Mouse (Mus musculus) cortical plate, adult 2 months (tissue): ENCODE data around the gene Mad1l1.

Source experiments
- CTCF ChIP-seq: fragments of 200-500 bp; IDR thresholded peaks from 2 replicates; pipeline ENCODE4 v1.5.1; 2011; ENCODE audit warnings: mild to moderate bottlenecking, control low read depth, low read length; ENCODE audit not compliant: insufficient read depth; ENCODE audit errors: extremely low read depth
- POLR2A ChIP-seq: fragments of 200-500 bp; IDR thresholded peaks from 2 replicates; pipeline ENCODE4 v1.6.1; 2011; ENCODE audit warnings: mild to moderate bottlenecking, low read length, control low read depth; ENCODE audit not compliant: insufficient read depth; ENCODE audit errors: extremely low read depth

DNA sequence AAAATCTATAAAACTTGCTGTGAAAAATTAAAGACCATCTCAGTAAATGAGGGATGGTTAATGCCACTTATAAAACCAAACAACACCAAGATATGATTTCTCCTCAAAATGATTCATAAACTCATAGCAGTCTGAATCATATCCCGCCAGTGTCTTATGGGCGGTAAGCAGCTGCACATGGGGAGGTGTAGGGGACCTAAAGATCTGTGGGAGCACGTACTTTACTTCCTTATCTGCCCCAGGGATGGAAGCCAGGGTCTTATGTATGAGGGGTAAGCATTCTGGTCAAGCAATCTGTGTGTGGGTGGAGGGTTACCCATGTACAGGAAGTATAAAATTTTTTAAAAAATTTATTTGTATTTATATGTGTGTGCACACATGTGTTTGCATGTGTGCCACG lies 135.0 kb downstream of the Mad1l1 start:
- TF ChIP-seq POLR2A (no peak), CTCF (no peak)
